Mouse (Mus musculus) skeletal muscle tissue, postnatal 0 days (tissue): ENCODE results near the gene Tas2r102. TPM values are rescaled to one million over a fixed set of nuclear protein-coding genes. Genes with fewer than 3 reads are reported as not detected.

Source experiments
- polyA plus RNA-seq: library from polyadenylated mRNA; unstranded; fragments of >200 nt; fragmentation: Nextera tagmentation; extraction: Ambion mirVana; gene quantifications from 2 replicates; pipeline ENCODE4 v1.2.1, GENCODE M21; 2015

The Tas2r102 gene
- polyA plus RNA-seq, result not detected in 2 replicates

GRCm38 (mm10) chr6:132761831-132762230 lies at the start of gene Tas2r102:
Gene Tas2r102 (plus strand): TSS chr6:132762131.

GRCm38 (mm10) chr6:132737935-132738334 lies 24.0 kb upstream of the Tas2r102 start, which contains the start of gene Tas2r115:
Gene Tas2r115 (minus strand): TSS chr6:132738035.

DNA sequence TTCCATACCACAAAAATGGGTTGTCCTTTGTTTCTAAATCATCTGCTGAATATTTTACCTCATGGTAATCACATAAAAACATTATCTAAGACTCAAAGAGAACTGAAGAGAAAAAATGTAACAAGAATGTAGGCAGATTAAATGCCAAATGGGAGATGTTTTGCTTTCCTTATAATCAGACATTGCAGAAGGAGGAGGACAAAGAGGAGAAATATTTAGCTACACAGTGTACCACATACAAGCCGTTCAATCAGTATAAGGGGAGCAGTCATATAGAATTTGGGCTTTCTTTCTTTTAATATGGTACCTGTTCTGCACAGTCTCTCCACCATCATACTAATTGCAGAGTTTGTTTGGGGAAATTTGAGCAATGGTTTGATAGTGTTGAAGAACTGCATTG lies 7.5 kb upstream of the Tas2r102 start, which contains the start of gene Tas2r124:
Gene Tas2r124 (plus strand): TSS at position 301 of the 400 bp plus-strand sequence.

GRCm38 (mm10) chr6:132778062-132778461 lies 16.1 kb downstream of the Tas2r102 start, which contains the start of gene Tas2r136:
Gene Tas2r136 (minus strand): TSS chr6:132778162.

DNA sequence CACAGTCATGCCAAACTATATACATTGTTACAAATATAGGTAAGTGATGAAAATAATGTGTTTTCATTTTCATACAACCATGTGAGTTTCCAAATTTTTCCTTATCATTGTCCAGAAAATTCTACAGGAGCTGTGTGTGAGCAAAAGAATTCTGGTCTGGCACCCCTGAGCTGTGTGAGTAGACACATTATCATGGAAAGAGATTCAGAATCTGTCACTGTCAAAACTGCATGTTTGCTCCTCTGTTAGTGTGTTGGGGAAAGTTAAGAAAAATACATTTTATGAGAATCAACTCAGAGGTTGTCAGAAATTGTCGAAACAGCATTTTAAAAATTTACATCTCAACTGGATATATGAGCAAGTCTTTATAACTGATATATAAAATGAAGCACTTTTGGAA lies 40.6 kb downstream of the Tas2r102 start, which contains the start of gene Tas2r117:
Gene Tas2r117 (plus strand): TSS at position 301 of the 400 bp plus-strand sequence.

Other genes starting within 250 kb of the Tas2r102 start
- gene Prh1, start 192.3 kb upstream of the Tas2r102 start, polyA plus RNA-seq, result not detected in 2 replicates
- not detected in 2 replicates for gene Prp2, start 166.2 kb upstream of the Tas2r102 start, polyA plus RNA-seq
- not detected in 2 replicates for gene A630073D07Rik, start 110.6 kb upstream of the Tas2r102 start, polyA plus RNA-seq
- not detected in 2 replicates for gene Tas2r120, start 105.2 kb upstream of the Tas2r102 start, polyA plus RNA-seq
- gene Tas2r121, start 61.1 kb upstream of the Tas2r102 start, polyA plus RNA-seq, result not detected in 2 replicates
- not detected in 2 replicates for gene Tas2r122, start 50.2 kb upstream of the Tas2r102 start, polyA plus RNA-seq
- not detected in 2 replicates for gene Tas2r115, start 24.1 kb upstream of the Tas2r102 start, polyA plus RNA-seq
- gene Tas2r124, start 7.4 kb upstream of the Tas2r102 start, polyA plus RNA-seq, result not detected in 2 replicates
- not detected in 2 replicates for gene Tas2r136, start 16.0 kb downstream of the Tas2r102 start, polyA plus RNA-seq
- not detected in 2 replicates for gene Tas2r117, start 40.7 kb downstream of the Tas2r102 start, polyA plus RNA-seq
- not detected in 2 replicates for gene Tas2r123, start 85.0 kb downstream of the Tas2r102 start, polyA plus RNA-seq
- gene Tas2r116, start 93.3 kb downstream of the Tas2r102 start, polyA plus RNA-seq, result not detected in 2 replicates
- not detected in 2 replicates for gene Tas2r110, start 105.9 kb downstream of the Tas2r102 start, polyA plus RNA-seq
- gene Tas2r113, start 130.9 kb downstream of the Tas2r102 start, polyA plus RNA-seq, result not detected in 2 replicates
- gene Tas2r125, start 147.5 kb downstream of the Tas2r102 start, polyA plus RNA-seq, result not detected in 2 replicates
- gene Tas2r129, start 189.0 kb downstream of the Tas2r102 start, polyA plus RNA-seq, result not detected in 2 replicates
- not detected in 2 replicates for gene Tas2r131, start 195.8 kb downstream of the Tas2r102 start, polyA plus RNA-seq
- not detected in 2 replicates for gene Tas2r109, start 218.8 kb downstream of the Tas2r102 start, polyA plus RNA-seq